In the genomic region with DNA sequence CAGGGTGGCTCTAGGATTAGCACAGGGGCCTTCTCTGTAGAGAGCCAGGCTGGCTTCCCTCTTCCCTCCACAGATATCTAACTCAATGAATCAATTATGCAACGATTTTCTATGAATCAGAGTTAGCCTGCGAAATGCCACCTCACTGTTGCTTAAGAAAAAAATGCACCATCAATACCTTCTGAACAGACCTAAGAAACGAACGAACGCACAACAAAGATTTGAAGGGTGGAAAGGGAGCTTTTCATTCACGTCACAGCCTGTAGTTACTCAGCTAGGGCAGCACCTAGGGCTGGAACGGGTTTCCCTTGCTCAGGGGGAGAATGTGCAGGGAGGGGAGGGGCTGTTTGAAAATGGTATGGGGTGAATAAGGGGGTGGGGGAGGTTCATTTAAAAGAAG, we compare ENCODE assay signal across 10 mouse cellular contexts. TPM values are rescaled to one million over a fixed set of nuclear protein-coding genes. Genes with fewer than 3 reads are reported as not detected.
A peak's percentile ranks its signal among the peaks of the same experiment; 100 is the strongest.
DNase-seq lines count a peak whose midpoint lies in the region; ATAC-seq and TF ChIP-seq lines count a peak whose summit lies in the region.
"Had no signal": no experiment of that assay in that cellular context is flagged by ENCODE, and none has a peak within 500 bp of the region (broad histone marks: within the 10 kb centered on the region; RNA-seq: fewer than 3 reads in every experiment).

No protein-coding gene starts in this region.

- no peak overlapping the region for H3K9ac ChIP-seq in heart, embryonic 11.5 days (ENCODE audit: low read depth, low read length)
- H3K9ac ChIP-seq in forebrain, embryonic 12.5 days: peak overlapping the region; percentile 38; the same call in 1 of the 2 replicates
- H3K9ac ChIP-seq in limb, embryonic 14.5 days (ENCODE audit: low read depth, low read length, severe bottlenecking): no peak overlapping the region
- H3K9ac ChIP-seq in liver, embryonic 12.5 days: no peak overlapping the region

- no peak for DNase-seq in heart, postnatal 36 days
- peak; percentile 51 for DNase-seq in CD4-positive, CD25-positive, alpha-beta regulatory T cell, adult 2 months (ENCODE audit: low read depth, low spot score)
- no peak for DNase-seq in limb, embryonic 14.5 days (ENCODE audit: low spot score)
- DNase-seq in layer of hippocampus, postnatal 36 days: no peak
- no peak for DNase-seq in natural killer cell, adult 2 months (ENCODE audit: low spot score in 2 of 2)
- DNase-seq: cerebellum, adult 9-10 months; gastrocnemius, postnatal 14 days had no signal

- no peak for ATAC-seq in heart, embryonic 11.5 days (replicated peaks; ENCODE audit: insufficient number of reproducible peaks, low FRiP score, low TSS enrichment)
- ATAC-seq in forebrain, embryonic 12.5 days (ENCODE audit: low FRiP score): no peak
- no peak for ATAC-seq in limb, embryonic 14.5 days (ENCODE audit: low FRiP score, low read depth)
- no peak for ATAC-seq in liver, embryonic 12.5 days

- peak overlapping the region; percentile 63; the same call in 1 of the 2 replicates for H3K4me3 ChIP-seq in heart, embryonic 11.5 days (ENCODE audit: low read depth, low read length)
- H3K4me3 ChIP-seq in forebrain, embryonic 12.5 days (replicated peaks): peak overlapping the region; percentile 71
- H3K4me3 ChIP-seq in limb, embryonic 14.5 days (replicated peaks; ENCODE audit: low read length): peak overlapping the region; percentile 67
- no peak overlapping the region for H3K4me3 ChIP-seq in liver, embryonic 12.5 days

- intact Hi-C loops in heart, postnatal 36 days (cut with DNase I): loop anchor here (5.0 kb wide), 1 partner anchor 89 kb away; no protein-coding TSS in a partner anchor

- no peak overlapping the region for H3K27ac ChIP-seq in heart, embryonic 11.5 days (ENCODE audit: low read depth, low read length)
- peak overlapping the region; percentile 94; the same call in 1 of the 2 replicates for H3K27ac ChIP-seq in forebrain, embryonic 12.5 days
- no peak overlapping the region for H3K27ac ChIP-seq in limb, embryonic 14.5 days (replicated peaks; ENCODE audit: low read depth, low read length)
- H3K27ac ChIP-seq in liver, embryonic 12.5 days: no peak overlapping the region

- 42% methylated on average over 7 of the region's 7 CpGs for WGBS in heart, embryonic 11.5 days (ENCODE audit: insufficient replicate concordance)
- WGBS in forebrain, embryonic 12.5 days: 11% methylated on average over 7 of the region's 7 CpGs
- 42% methylated on average over 7 of the region's 7 CpGs for WGBS in limb, embryonic 14.5 days
- 62% methylated on average over 7 of the region's 7 CpGs for WGBS in liver, embryonic 12.5 days (ENCODE audit: insufficient replicate concordance)

- H3K36me3 ChIP-seq in heart, embryonic 11.5 days (ENCODE audit: control insufficient read depth, insufficient read depth, low read length): peaks cover 18% of the 10 kb centered on the region
- H3K36me3 ChIP-seq in forebrain, embryonic 12.5 days (replicated peaks): peaks cover 40% of the 10 kb centered on the region
- peaks cover 37% of the 10 kb centered on the region for H3K36me3 ChIP-seq in limb, embryonic 14.5 days (ENCODE audit: control insufficient read depth, insufficient read depth, low read length)
- no peaks in the 10 kb centered on the region; the same call in 1 of the 2 replicates for H3K36me3 ChIP-seq in liver, embryonic 12.5 days

- TF ChIP-seq POLR2A in limb, embryonic 14.5 days (IDR thresholded peaks at IDR 0.05; ENCODE audit: borderline replicate concordance, extremely low read depth, insufficient read depth, insufficient read length): no peak

- no peaks in the 10 kb centered on the region for H3K27me3 ChIP-seq in heart, embryonic 11.5 days (ENCODE audit: control insufficient read depth, insufficient read depth, low read length)
- no peaks in the 10 kb centered on the region for H3K27me3 ChIP-seq in forebrain, embryonic 12.5 days
- no peaks in the 10 kb centered on the region for H3K27me3 ChIP-seq in limb, embryonic 14.5 days (ENCODE audit: control insufficient read depth, insufficient read depth, low read length)
- H3K27me3 ChIP-seq in liver, embryonic 12.5 days (replicated peaks): peaks cover 30% of the 10 kb centered on the region

- peaks cover 19% of the 10 kb centered on the region for H3K4me1 ChIP-seq in heart, embryonic 11.5 days (ENCODE audit: control insufficient read depth, insufficient read depth, low read length)
- peaks cover 50% of the 10 kb centered on the region for H3K4me1 ChIP-seq in forebrain, embryonic 12.5 days
- peaks cover 25% of the 10 kb centered on the region for H3K4me1 ChIP-seq in limb, embryonic 14.5 days (ENCODE audit: control insufficient read depth, insufficient read depth, low read length)
- peaks cover 7% of the 10 kb centered on the region; the same call in 1 of the 2 replicates for H3K4me1 ChIP-seq in liver, embryonic 12.5 days

- peak overlapping the region; percentile 58 for H3K4me2 ChIP-seq in heart, embryonic 11.5 days
- peak overlapping the region; percentile 64 for H3K4me2 ChIP-seq in forebrain, embryonic 12.5 days
- H3K4me2 ChIP-seq in limb, embryonic 14.5 days (replicated peaks; ENCODE audit: low read depth, low read length, severe bottlenecking): peak overlapping the region; percentile 73
- H3K4me2 ChIP-seq in liver, embryonic 12.5 days: no peak overlapping the region

- no peaks in the 10 kb centered on the region for H3K9me3 ChIP-seq in heart, embryonic 11.5 days (replicated peaks; ENCODE audit: control insufficient read depth, low read length)
- no peaks in the 10 kb centered on the region for H3K9me3 ChIP-seq in forebrain, embryonic 12.5 days
- no peaks in the 10 kb centered on the region for H3K9me3 ChIP-seq in limb, embryonic 14.5 days (ENCODE audit: control insufficient read depth, low read length)
- no peaks in the 10 kb centered on the region for H3K9me3 ChIP-seq in liver, embryonic 12.5 days (replicated peaks)

RNA-seq across cellular contexts. Expression of a gene that starts 5.8 kb away (rescaled TPM):
- 45.4 and 53.5 TPM in 2 replicates for polyA plus RNA-seq in heart, embryonic 11.5 days (2014; fragmentation: Nextera tagmentation; extraction: Ambion mirVana)
- 10 to 100 TPM; 32.3 to 38.6 TPM for total RNA-seq in heart, postnatal 36 days (2021)
- 81.1 and 92.2 TPM in 2 replicates for polyA plus RNA-seq in forebrain, embryonic 12.5 days (2016; fragmentation: Nextera tagmentation; extraction: Ambion mirVana)
- 44.7 and 53.0 TPM in 2 replicates for polyA plus RNA-seq in limb, embryonic 14.5 days (2012; rRNA removed)
- 64.2 and 71.1 TPM in 2 replicates for polyA plus RNA-seq in limb, embryonic 14.5 days (2014; fragmentation: Nextera tagmentation; extraction: Ambion mirVana)
- 10 to 100 TPM; 34.0 to 40.5 TPM for total RNA-seq in layer of hippocampus, postnatal 36 days (2021)
- 5.0 and 5.2 TPM in 2 replicates for polyA plus RNA-seq in liver, embryonic 12.5 days (2016; fragmentation: Nextera tagmentation; extraction: Ambion mirVana)
